Mouse (Mus musculus) ES-E14 (cell line): Measurements from ENCODE around the gene Shb. TPM values are rescaled to one million over a fixed set of nuclear protein-coding genes. Genes with fewer than 3 reads are reported as not detected.

Experiments used
- DNase-seq: peaks from one replicate; pipeline ENCODE4 v3.0.0-alpha.2; 2013; ENCODE audit warnings: low read depth, low spot score
- H3K27ac ChIP-seq: 2 replicates; pipeline ENCODE4 v1.5.1; 2012; ENCODE audit warnings: low read depth, mild to moderate bottlenecking, low read length, moderate library complexity, mixed read lengths; ENCODE audit not compliant: poor library complexity, insufficient read depth, severe bottlenecking
- H3K36me3 ChIP-seq: 2 replicates; pipeline ENCODE4 v1.6.1; 2012; ENCODE audit warnings: mild to moderate bottlenecking, low read length, moderate library complexity, mixed read lengths; ENCODE audit not compliant: control insufficient read depth, poor library complexity, insufficient read depth, severe bottlenecking
- H3K4me1 ChIP-seq, 2 experiments: fragments of 150-350 bp in 1 of 2; sonication (generic) in 1 of 2; 2 replicates each; pipeline ENCODE4 v1.6.1; 2012; ENCODE audit warnings: low read length in 2 of 2, mild to moderate bottlenecking in 1 of 2, mixed read lengths in 1 of 2; ENCODE audit not compliant: control insufficient read depth in 2 of 2, insufficient read depth in 2 of 2, poor library complexity in 1 of 2
- H3K4me3 ChIP-seq, 2 experiments: fragments of 150-350 bp in 1 of 2; sonication (generic) in 1 of 2; 2 replicates each; pipeline ENCODE4 v1.5.1; 2012; ENCODE audit warnings: low read length in 2 of 2, low read depth in 1 of 2, mild to moderate bottlenecking in 1 of 2, mixed read lengths in 1 of 2; ENCODE audit not compliant: insufficient read depth in 1 of 2, poor library complexity in 1 of 2, severe bottlenecking in 1 of 2
- H3K9ac ChIP-seq: 2 replicates; pipeline ENCODE4 v1.6.1; 2012; ENCODE audit warnings: low read depth, mild to moderate bottlenecking, low read length, mixed read lengths; ENCODE audit not compliant: poor library complexity, insufficient read depth, severe bottlenecking
- H3K9me3 ChIP-seq: fragments of 150-350 bp; sonication (generic); 2 replicates; pipeline ENCODE4 v1.6.1; 2012; ENCODE audit warnings: low read depth, mild to moderate bottlenecking, low read length; ENCODE audit not compliant: control insufficient read depth, insufficient read depth
- CHD2 ChIP-seq: IDR thresholded peaks from 2 replicates; pipeline ENCODE4 v1.6.1; 2014; ENCODE audit warnings: mild to moderate bottlenecking, low read depth, low read length, inconsistent platforms
- HCFC1 ChIP-seq: IDR thresholded peaks from 2 replicates; pipeline ENCODE4 v1.6.1; 2012; ENCODE audit warnings: low read length, inconsistent platforms, borderline replicate concordance; ENCODE audit not compliant: insufficient read depth
- MAFK ChIP-seq: IDR thresholded peaks from 2 replicates; pipeline ENCODE4 v1.6.1; 2014; ENCODE audit warnings: mild to moderate bottlenecking, low read depth, low read length, inconsistent platforms; ENCODE audit not compliant: insufficient read depth
- ZC3H11A ChIP-seq: IDR thresholded peaks from 2 replicates; pipeline ENCODE4 v1.6.1; 2012; ENCODE audit warnings: low read depth, mild to moderate bottlenecking, inconsistent platforms, low read length, borderline replicate concordance
- ZNF384 ChIP-seq: IDR thresholded peaks from 2 replicates; pipeline ENCODE4 v1.6.1; 2012; ENCODE audit warnings: low read depth, low read length, inconsistent platforms
- in situ Hi-C, 2 experiments: fragments of 600-800 bp; cut with MboI; formaldehyde crosslinking; loops; one replicate each; pipeline ENCODE4 v1.15.1; 2025; ENCODE audit warnings: low sequenced_read_pairs in 2 of 2, inconsistent platforms in 1 of 2; ENCODE audit not compliant: unreplicated experiment in 2 of 2
- total RNA-seq: library from RNA; depleted of rRNA; stranded (reverse); fragments of 300-350 nt; gene quantifications from 2 replicates; pipeline ENCODE4 v1.2.3, GENCODE M21; 2012

Shb gene
- total RNA-seq, 1 experiment, result 15.9 TPM

DNA sequence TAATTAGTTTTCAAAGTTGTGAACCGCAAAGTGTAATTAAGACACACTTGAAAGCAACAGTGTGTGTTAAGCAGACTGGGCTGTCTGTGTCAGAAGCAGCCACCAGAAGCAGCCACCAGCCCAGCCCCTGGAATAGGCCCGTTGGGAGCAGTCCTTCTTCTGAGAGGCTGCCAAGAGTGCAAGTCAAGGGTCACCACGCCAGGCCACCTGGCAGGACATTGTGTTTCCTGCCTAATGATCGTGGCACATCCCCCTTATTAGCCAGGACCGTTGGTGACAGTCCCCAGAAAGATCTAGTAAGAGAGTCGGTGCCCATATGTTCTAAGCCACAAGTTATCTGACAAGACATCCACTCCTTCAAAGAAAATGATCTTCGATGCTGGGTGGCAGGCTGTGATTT, 70.6 kb downstream of the Shb start:
- Histone ChIP-seq H3K27ac (no peak overlapping the region), H3K36me3 (peaks cover 19% of the 10 kb centered on the region; the same call in 1 of the 2 replicates), H3K4me3 (no peak overlapping the region), H3K4me1 (peaks cover 0 to 8% of the 10 kb centered on the region in 2 experiments; a peak in 3 of 4 replicates), H3K9ac (no peak overlapping the region), H3K9me3 (no peaks in the 10 kb centered on the region)
- no peak for DNase-seq
- in situ Hi-C loops, result no loop called here
- TF ChIP-seq ZC3H11A (no peak), MAFK (no peak), HCFC1 (no peak), ZNF384 (no peak), CHD2 (no peak)

DNA sequence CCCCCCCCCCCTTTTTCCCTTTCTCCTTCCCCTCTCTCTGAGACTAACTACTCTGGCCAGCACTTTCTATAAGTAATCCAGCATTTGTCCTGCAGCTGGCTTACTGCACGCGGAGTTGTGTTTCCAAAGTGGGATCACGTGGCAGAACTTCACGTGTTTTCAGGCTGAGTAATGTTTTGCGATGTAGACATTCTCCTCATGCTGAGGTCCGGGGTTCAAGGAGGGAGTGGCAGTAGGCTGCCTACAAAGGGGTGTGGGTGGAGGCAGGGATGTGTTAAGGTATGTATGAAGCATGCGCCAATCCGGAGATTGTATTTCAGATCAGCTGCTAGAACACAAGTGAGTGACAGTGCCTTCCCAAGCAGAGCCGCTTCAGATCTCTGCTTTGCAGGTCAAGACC, 72.9 kb downstream of the Shb start:
- H3K27ac ChIP-seq, result no peak overlapping the region
- H3K9ac ChIP-seq, result no peak overlapping the region
- in situ Hi-C loops, result no loop called here
- no peak for TF ChIP-seq ZC3H11A
- TF ChIP-seq HCFC1, result no peak
- no peak for TF ChIP-seq CHD2
- H3K4me3 ChIP-seq, result no peak overlapping the region
- no peaks in the 10 kb centered on the region for H3K9me3 ChIP-seq
- peaks cover 17% of the 10 kb centered on the region; the same call in 1 of the 2 replicates for H3K36me3 ChIP-seq
- H3K4me1 ChIP-seq, result no peaks in the 10 kb centered on the region; a peak in 1 of 4 replicates
- no peak for DNase-seq

DNA sequence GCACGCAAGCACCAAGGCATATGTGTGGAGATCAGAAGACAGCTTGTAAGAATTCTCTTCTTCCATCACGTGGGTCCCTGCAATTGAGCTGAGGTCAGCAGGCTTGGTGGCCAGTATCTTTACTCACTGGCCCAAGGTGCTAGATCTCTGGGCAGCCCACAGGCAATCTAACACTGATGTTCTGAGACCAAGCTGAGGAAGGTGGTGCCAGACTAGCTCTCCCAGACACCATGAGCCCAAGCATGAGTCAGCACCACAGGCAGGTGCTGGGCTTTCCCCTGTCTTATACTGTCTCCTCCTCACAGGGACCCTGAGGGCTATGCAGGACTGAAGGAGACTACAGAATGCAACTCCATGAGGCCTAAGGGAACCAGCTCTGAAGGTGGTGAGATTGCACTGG, 74.7 kb downstream of the Shb start:
- H3K36me3 ChIP-seq, result peaks cover 22% of the 10 kb centered on the region; the same call in 1 of the 2 replicates
- H3K9me3 ChIP-seq, result no peaks in the 10 kb centered on the region
- no peak for DNase-seq
- H3K9ac ChIP-seq, result no peak overlapping the region
- H3K4me1 ChIP-seq, result no peaks in the 10 kb centered on the region
- no peak overlapping the region for H3K4me3 ChIP-seq
- no peak overlapping the region for H3K27ac ChIP-seq
- TF ChIP-seq ZC3H11A, result no peak
- TF ChIP-seq HCFC1, result no peak
- no peak for TF ChIP-seq MAFK
- no peak for TF ChIP-seq CHD2
- TF ChIP-seq ZNF384, result no peak
- in situ Hi-C loops, result no loop called here

- DNase-seq, result no peak
- TF ChIP-seq ZC3H11A (no peak), CHD2 (no peak), ZNF384 (no peak), HCFC1 (no peak), MAFK (no peak)
- no peak overlapping the region for H3K27ac ChIP-seq
- no peak overlapping the region for H3K4me3 ChIP-seq
- no peaks in the 10 kb centered on the region for H3K4me1 ChIP-seq
- in situ Hi-C loops, result no loop called here
- no peaks in the 10 kb centered on the region for H3K9me3 ChIP-seq
- no peak overlapping the region for H3K9ac ChIP-seq
- peaks cover 22% of the 10 kb centered on the region; the same call in 1 of the 2 replicates for H3K36me3 ChIP-seq
Observed at GRCm38 (mm10) chr4:45455001-45455400, 77.3 kb downstream of the Shb start.

DNA sequence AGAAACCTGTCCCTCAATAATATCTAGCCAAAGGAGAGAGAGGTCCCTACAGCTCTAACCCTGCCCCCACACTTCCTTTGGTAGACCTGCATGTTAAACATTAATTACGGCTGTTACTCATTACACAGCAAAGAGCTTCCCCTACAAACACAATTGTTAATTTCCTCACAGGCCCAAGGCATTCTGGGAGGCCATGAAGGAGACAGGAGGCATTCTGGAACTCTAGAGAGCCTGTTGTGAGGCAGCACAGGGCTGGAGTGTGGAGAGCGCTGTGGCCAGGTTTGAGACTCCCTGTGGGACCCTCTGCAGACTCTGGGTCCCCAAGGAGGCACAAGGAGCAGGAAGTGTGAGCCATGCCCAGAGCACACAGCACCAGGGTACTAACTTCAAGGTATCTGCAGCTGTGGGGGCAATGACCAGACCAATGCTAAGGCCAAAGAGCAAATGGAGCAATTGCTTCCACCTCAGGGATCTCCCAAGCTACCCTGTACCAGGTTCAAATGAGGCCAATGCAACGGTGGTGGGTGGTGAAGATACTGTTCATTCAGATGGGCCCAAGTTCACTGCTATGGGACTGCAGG, 78.9 kb downstream of the Shb start:
- H3K27ac ChIP-seq, result no peak overlapping the region
- no peak overlapping the region for H3K4me3 ChIP-seq
- H3K36me3 ChIP-seq, result peaks cover 22% of the 10 kb centered on the region; the same call in 1 of the 2 replicates
- no peaks in the 10 kb centered on the region for H3K4me1 ChIP-seq
- in situ Hi-C loops, result no loop called here
- DNase-seq, result no peak
- no peak overlapping the region for H3K9ac ChIP-seq
- no peaks in the 10 kb centered on the region for H3K9me3 ChIP-seq
- no peak for TF ChIP-seq CHD2
- TF ChIP-seq HCFC1, result no peak
- TF ChIP-seq MAFK, result no peak
- no peak for TF ChIP-seq ZNF384
- no peak for TF ChIP-seq ZC3H11A
